Mouse (Mus musculus) brown adipose tissue, adult 24 weeks (tissue): ENCODE measurements around the gene Tgfbr3. TPM values are rescaled to one million over a fixed set of nuclear protein-coding genes. Genes with fewer than 3 reads are reported as not detected.

ENCODE experiments used
- H3K27ac ChIP-seq: fragments of 200-500 bp; replicated peaks from 2 replicates; pipeline ENCODE4 v1.5.1; 2012; ENCODE audit warnings: low read depth, mild to moderate bottlenecking, low read length
- H3K4me1 ChIP-seq: fragments of 200-500 bp; 2 replicates; pipeline ENCODE4 v1.6.1; 2012; ENCODE audit warnings: low read length, mixed read lengths; ENCODE audit not compliant: control insufficient read depth, insufficient read depth, insufficient read length
- H3K4me3 ChIP-seq: fragments of 200-500 bp; 2 replicates; pipeline ENCODE4 v1.5.1; 2012; ENCODE audit warnings: low read depth, mild to moderate bottlenecking, low read length, moderate library complexity; ENCODE audit not compliant: insufficient read depth
- polyA plus RNA-seq: library from polyadenylated mRNA; stranded (reverse); fragments of >200 nt; gene quantifications from 2 replicates; pipeline ENCODE4 v1.2.4, GENCODE M21; 2012; ENCODE audit not compliant: missing spikeins, insufficient read depth, insufficient read length

Tgfbr3 gene
- polyA plus RNA-seq = 27.0 and 33.8 TPM in 2 replicates

DNA sequence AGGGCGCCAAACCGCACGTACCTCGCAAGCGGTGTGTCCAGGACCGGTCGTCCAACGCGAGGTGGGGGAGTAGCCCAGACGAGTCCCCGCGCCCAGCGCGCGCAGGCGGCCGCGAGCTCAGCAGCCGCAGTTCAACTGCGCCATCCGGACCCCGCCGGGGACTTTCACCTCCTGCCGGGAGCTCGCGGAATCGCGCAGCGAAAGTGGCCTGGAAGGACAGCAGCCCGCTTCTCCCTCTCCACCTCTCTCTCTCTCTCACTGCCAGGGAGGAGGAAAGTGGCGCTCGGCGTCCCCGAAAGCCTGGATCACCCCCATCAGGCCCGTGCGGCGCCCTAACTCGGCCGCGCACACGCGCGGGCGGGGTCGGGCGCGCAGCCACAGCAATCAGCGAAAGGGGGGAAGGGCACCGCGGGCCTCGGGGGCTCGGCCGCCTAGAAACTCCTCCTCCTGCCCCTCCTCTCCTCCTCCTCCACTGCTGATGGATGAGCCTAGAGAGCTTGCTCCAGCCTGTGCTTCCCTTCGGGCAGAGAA is at the start of gene Tgfbr3:
TSS of gene Tgfbr3 (minus strand) at position 396 of the 531 bp plus-strand sequence.
- Histone ChIP-seq H3K4me1 (peaks cover 5% of the 10 kb centered on the region; the same call in 1 of the 2 replicates), H3K27ac (peak within 1 kb of the TSS; percentile 85), H3K4me3 (peak within 1 kb of the TSS; percentile 98)

GRCm38 (mm10) chr5:107330916-107331421 is 41.5 kb upstream of the Tgfbr3 start, which contains the start of gene Brdt:
Brdt (plus strand) TSS chr5:107331159.
- H3K4me1 ChIP-seq = no peaks in the 10 kb centered on the region
- H3K4me3 ChIP-seq = no peak within 1 kb of the TSS
- no peak within 1 kb of the TSS for H3K27ac ChIP-seq

DNA sequence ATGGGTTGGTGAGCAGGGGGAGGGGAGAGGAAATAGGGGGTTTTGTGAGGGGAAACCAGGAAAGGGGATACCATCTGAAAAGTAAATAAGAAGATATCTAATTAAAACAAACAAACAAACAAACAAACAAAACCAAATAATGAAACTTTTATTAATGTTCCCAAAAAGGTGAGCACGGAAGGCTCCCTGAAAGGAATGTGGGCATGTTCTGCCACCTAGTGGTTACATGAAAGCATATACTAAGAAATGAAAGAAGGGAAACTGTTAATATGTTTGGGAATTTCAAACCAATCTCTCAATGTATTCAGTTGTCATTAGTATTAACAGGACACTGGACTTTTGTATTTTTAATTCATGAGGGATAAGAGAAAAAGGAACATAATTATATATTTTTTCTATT is 31.3 kb upstream of the Tgfbr3 start:
- Histone ChIP-seq H3K4me1 (no peaks in the 10 kb centered on the region), H3K4me3 (no peak overlapping the region)

DNA sequence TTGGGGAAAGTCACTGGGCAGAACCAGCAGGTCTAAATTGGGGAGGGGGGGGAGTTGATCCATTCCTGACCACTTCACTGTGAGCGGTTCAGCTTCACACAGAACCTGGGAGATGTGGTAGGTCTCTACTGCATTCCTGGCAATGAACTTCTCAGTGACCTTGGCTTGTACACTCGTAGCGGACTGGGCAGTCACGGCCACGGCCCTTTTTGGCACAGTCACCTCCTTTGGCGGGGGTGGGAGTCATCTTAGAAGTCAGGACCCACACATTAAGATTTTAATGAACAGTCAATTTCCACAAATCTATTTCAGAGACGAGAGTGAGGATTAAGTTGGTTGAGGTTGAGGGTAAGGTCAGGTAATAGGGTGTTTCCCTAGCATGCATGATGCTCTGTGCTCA is 27.7 kb upstream of the Tgfbr3 start:
- H3K4me3 ChIP-seq = no peak overlapping the region
- no peak overlapping the region for H3K27ac ChIP-seq
- no peaks in the 10 kb centered on the region for H3K4me1 ChIP-seq

More for the DNA sequence above, 31.3 kb upstream of the Tgfbr3 start:
- no peak overlapping the region for H3K27ac ChIP-seq

- H3K4me3 ChIP-seq = no peak overlapping the region
- peaks cover 4% of the 10 kb centered on the region; the same call in 1 of the 2 replicates for H3K4me1 ChIP-seq
- no peak overlapping the region for H3K27ac ChIP-seq
These were observed 18.0 kb upstream of the Tgfbr3 start for GRCm38 (mm10) chr5:107307432-107307831.

- H3K4me1 ChIP-seq = peaks cover 4% of the 10 kb centered on the region; the same call in 1 of the 2 replicates
- no peak overlapping the region for H3K4me3 ChIP-seq
- H3K27ac ChIP-seq = no peak overlapping the region
These were observed 14.8 kb upstream of the Tgfbr3 start for GRCm38 (mm10) chr5:107304117-107304825.

DNA sequence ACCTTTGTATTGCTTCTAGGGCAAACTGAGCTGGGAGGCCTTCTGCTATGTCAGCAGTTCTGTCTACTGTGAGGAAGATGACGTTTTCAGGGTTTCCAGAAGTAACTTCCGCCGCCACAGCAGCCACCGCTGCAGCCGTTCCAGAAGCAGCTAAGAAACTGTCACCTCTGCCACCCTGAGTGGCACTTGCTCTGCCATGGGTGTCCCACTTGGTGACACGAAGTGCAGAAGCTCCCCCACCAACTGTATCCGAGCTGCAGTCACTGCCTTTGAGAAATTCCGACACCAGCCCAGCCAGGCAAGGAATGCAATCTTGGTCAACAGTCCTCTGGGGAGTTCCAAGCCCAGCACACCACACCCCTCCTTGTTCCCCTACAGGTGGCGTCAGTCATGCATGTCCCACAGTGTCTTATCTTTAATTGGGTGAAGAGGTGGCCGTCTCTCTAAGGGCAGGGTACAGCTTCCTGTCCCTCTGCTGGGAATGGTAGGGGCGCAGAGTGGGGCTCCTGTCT is 14.0 kb upstream of the Tgfbr3 start:
- Histone ChIP-seq H3K27ac (no peak overlapping the region), H3K4me3 (peak overlapping the region; percentile 60), H3K4me1 (peaks cover 4% of the 10 kb centered on the region; the same call in 1 of the 2 replicates)

- H3K4me3 ChIP-seq = no peak overlapping the region
- peaks cover 7% of the 10 kb centered on the region for H3K4me1 ChIP-seq
These were observed 9.4 kb upstream of the Tgfbr3 start for GRCm38 (mm10) chr5:107298854-107299253.

DNA sequence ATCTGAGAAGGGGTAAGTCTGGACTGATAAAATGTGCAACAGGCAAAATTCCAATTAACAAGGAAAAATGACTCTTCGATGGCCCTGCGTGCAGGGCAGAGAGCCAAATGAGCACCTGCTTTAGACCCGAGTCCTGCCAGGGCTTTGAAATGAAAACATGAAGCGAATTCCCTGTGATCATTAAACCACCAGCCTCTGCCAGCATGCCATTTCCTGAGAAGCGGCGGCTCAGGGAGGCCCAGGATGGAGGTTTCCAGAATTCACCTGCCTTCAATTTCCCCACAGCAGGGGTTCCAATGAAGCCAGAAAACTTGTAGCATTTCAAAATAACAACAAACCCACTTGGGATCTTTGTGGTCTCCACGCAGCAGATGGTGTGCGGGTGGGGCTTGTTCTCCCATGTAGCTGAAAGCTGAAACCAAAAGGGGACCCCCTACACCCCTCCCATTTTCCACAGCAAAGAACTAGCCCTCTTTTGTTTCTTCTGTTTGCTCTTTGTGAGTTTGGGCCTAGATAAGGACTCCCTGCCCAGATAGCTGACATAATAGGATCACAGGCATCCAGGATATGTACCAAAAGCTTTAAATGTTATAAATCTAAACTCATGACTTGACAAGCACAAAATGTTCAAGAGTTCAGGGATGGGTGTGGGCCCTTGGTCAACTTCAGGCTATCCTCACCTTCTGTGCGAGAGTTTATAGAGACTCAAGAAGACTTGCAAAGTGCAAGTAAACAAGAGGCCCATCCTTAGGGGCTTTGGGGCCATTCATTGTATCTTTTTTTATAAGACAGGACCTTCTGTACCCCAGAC is 7.3 kb upstream of the Tgfbr3 start:
- peak overlapping the region; percentile 32 for H3K4me3 ChIP-seq
- peaks cover 3% of the 10 kb centered on the region; the same call in 1 of the 2 replicates for H3K4me1 ChIP-seq
- H3K27ac ChIP-seq = no peak overlapping the region

More at GRCm38 (mm10) chr5:107298854-107299253, 9.4 kb upstream of the Tgfbr3 start:
- no peak overlapping the region for H3K27ac ChIP-seq

DNA sequence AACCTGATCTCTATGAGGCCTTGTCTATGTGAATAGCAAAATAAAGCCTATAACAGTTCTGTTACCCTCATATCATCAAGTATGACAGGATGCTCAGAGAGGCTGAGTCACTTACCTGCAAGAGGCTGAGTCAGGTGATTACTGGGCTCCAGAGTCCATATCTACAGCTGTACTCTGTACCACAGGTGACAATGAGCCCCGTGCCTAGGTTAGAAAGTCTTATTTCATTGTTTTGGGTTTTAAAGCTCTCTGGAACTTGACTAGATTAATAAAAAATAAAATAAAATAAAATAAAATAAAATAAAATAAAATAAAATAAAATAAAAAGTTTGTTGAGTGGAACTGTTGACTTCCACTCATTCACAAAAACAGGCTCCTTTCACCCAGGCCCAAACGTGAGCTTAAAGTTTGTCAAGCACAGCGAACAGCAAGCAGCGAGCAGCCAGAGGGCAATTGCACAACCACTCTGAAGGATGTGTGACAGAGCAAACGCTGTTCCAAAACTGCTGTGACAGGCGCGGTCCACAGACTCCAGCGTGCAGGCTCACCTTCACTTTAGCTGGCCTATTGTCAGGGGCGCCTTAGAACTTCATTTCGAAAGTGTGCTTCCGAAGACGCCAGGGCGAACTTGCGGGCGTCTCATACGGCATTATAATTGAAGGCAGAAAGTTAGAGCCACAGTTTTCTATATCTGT is 6.5 kb upstream of the Tgfbr3 start:
- Histone ChIP-seq H3K4me1 (peaks cover 3% of the 10 kb centered on the region; the same call in 1 of the 2 replicates), H3K27ac (no peak overlapping the region), H3K4me3 (peak overlapping the region; percentile 32)

- no peak overlapping the region for H3K4me3 ChIP-seq
- peaks cover 3% of the 10 kb centered on the region; the same call in 1 of the 2 replicates for H3K4me1 ChIP-seq
- H3K27ac ChIP-seq = no peak overlapping the region
These were observed 5.8 kb upstream of the Tgfbr3 start for GRCm38 (mm10) chr5:107295061-107295816.

- Histone ChIP-seq H3K4me3 (no peak overlapping the region), H3K27ac (no peak overlapping the region), H3K4me1 (peaks cover 3% of the 10 kb centered on the region; the same call in 1 of the 2 replicates)
These were observed 4.6 kb upstream of the Tgfbr3 start for GRCm38 (mm10) chr5:107294041-107294440.

GRCm38 (mm10) chr5:107289986-107290385 is 557 bp upstream of the Tgfbr3 start:
- H3K4me1 ChIP-seq = peaks cover 2% of the 10 kb centered on the region; the same call in 1 of the 2 replicates
- no peak overlapping the region for H3K4me3 ChIP-seq

More at GRCm38 (mm10) chr5:107289986-107290385, 557 bp upstream of the Tgfbr3 start:
- no peak overlapping the region for H3K27ac ChIP-seq
